Mouse (Mus musculus) limb, embryonic 11.5 days (tissue): ENCODE results near the gene Cyb5b. TPM values are rescaled to one million over a fixed set of nuclear protein-coding genes. Genes with fewer than 3 reads are reported as not detected.
A peak's percentile ranks its signal among the peaks of the same experiment; 100 is the strongest.

Experiments used
- ATAC-seq: fragments of 200-750 bp; cut with Nextera tagmentation; 2 replicates; pipeline ENCODE4 v1.8.0; 2017; ENCODE audit warnings: low read depth; ENCODE audit not compliant: insufficient number of reproducible peaks, low FRiP score, low TSS enrichment
- DNase-seq: peaks from one replicate; pipeline ENCODE4 v3.0.0-alpha.2; 2015; ENCODE audit warnings: low spot score
- H3K27ac ChIP-seq: fragments of 300-500 bp; sonication (generic); replicated peaks from 2 replicates; pipeline ENCODE4 v1.5.1; 2014; ENCODE audit warnings: low read depth, mild to moderate bottlenecking, low read length
- H3K27me3 ChIP-seq: fragments of 300-500 bp; sonication (generic); 2 replicates; pipeline ENCODE4 v1.6.1; 2014; ENCODE audit warnings: mild to moderate bottlenecking, low read length, mixed read lengths; ENCODE audit not compliant: control insufficient read depth, insufficient read depth
- H3K36me3 ChIP-seq: fragments of 300-500 bp; sonication (generic); 2 replicates; pipeline ENCODE4 v1.6.1; 2014; ENCODE audit warnings: mild to moderate bottlenecking, low read length, moderate library complexity, mixed read lengths; ENCODE audit not compliant: control insufficient read depth, insufficient read depth
- H3K4me1 ChIP-seq: fragments of 300-500 bp; sonication (generic); 2 replicates; pipeline ENCODE4 v1.6.1; 2014; ENCODE audit warnings: low read length, mixed read lengths; ENCODE audit not compliant: control insufficient read depth, insufficient read depth
- H3K4me2 ChIP-seq: fragments of 300-500 bp; sonication (generic); 2 replicates; pipeline ENCODE4 v1.6.1; 2014; ENCODE audit warnings: low read depth, mild to moderate bottlenecking, moderate library complexity; ENCODE audit not compliant: severe bottlenecking
- H3K4me3 ChIP-seq: fragments of 300-500 bp; sonication (generic); 2 replicates; pipeline ENCODE4 v1.5.1; 2014; ENCODE audit warnings: low read depth, low read length
- H3K9ac ChIP-seq: fragments of 300-500 bp; sonication (generic); 2 replicates; pipeline ENCODE4 v1.6.1; 2014; ENCODE audit warnings: mild to moderate bottlenecking, low read length
- H3K9me3 ChIP-seq: fragments of 300-500 bp; sonication (generic); 2 replicates; pipeline ENCODE4 v1.6.1; 2016; ENCODE audit warnings: low read length; ENCODE audit not compliant: control insufficient read depth
- WGBS: fragments of 180-500 bp; shearing (Covaris S2); extraction: QIAGEN DNeasy Blood & Tissue Kit; methylation state at CpG from one replicate; pipeline ENCODE4 v1.1.7; 2014; 5-methylcytosine and 5-hydroxymethylcytosine counted together
- polyA plus RNA-seq: library from polyadenylated mRNA; unstranded; fragments of >200 nt; fragmentation: Nextera tagmentation; extraction: Ambion mirVana; gene quantifications from 2 replicates; pipeline ENCODE4 v1.2.1, GENCODE M21; 2014

The Cyb5b gene
- polyA plus RNA-seq, 1 experiment from 2014 or later, result 116 TPM

DNA sequence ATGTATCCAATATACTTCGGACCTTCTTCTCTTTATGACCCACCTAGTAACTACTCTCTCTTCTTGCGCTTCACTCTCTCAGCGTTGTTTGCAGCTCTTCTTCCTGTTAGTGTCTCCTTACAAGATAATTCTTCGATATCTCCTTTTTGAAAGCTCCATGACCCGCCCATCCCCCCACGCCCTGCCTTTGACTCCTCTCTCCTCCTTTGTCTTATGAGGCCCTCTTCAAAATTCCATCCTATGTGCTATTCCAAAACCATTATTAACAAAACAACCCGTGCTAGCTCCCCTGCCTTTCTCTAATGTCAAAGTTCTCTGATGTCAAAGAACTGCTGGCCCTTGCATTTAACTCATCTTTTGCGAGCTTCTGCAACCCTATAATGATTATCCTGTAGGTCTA, 67.7 kb downstream of the Cyb5b start:
- no peak for DNase-seq
- no peaks in the 10 kb centered on the region for H3K36me3 ChIP-seq
- H3K4me1 ChIP-seq, result peaks cover 6% of the 10 kb centered on the region; the same call in 1 of the 2 replicates
- no peak overlapping the region for H3K4me3 ChIP-seq
- H3K27me3 ChIP-seq, result no peaks in the 10 kb centered on the region
- no peak overlapping the region for H3K4me2 ChIP-seq
- ATAC-seq, result no peak
- H3K9me3 ChIP-seq, result no peaks in the 10 kb centered on the region
- 87% methylated on average over 8 of the region's 8 CpGs for WGBS
- no peak overlapping the region for H3K27ac ChIP-seq
- H3K9ac ChIP-seq, result no peak overlapping the region

DNA sequence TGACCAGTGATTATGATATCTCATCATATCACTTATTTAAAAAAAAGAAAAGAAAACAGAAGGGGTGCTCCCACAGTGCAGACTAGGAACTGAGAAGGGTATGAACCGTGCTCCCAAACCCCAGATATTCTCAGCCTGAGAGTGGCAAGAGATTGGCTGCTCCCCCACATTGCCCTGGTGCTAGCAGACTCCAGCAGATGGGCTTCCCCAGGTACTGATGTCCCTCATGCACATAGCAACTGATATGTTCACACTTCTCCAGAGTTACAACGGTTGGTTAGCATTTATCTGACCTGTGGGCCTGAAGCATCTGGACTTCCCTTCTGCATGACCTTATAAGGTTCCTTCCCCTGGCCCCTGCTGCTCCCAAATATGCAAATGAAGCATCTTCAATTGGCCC, 68.6 kb downstream of the Cyb5b start:
- 75% methylated on average over 2 of the region's 2 CpGs for WGBS
- no peaks in the 10 kb centered on the region for H3K36me3 ChIP-seq
- no peak overlapping the region for H3K9ac ChIP-seq
- H3K27me3 ChIP-seq, result no peaks in the 10 kb centered on the region
- peaks cover 6% of the 10 kb centered on the region; the same call in 1 of the 2 replicates for H3K4me1 ChIP-seq
- DNase-seq, result no peak
- H3K9me3 ChIP-seq, result no peaks in the 10 kb centered on the region
- ATAC-seq, result no peak
- no peak overlapping the region for H3K4me2 ChIP-seq
- H3K27ac ChIP-seq, result no peak overlapping the region
- no peak overlapping the region for H3K4me3 ChIP-seq

DNA sequence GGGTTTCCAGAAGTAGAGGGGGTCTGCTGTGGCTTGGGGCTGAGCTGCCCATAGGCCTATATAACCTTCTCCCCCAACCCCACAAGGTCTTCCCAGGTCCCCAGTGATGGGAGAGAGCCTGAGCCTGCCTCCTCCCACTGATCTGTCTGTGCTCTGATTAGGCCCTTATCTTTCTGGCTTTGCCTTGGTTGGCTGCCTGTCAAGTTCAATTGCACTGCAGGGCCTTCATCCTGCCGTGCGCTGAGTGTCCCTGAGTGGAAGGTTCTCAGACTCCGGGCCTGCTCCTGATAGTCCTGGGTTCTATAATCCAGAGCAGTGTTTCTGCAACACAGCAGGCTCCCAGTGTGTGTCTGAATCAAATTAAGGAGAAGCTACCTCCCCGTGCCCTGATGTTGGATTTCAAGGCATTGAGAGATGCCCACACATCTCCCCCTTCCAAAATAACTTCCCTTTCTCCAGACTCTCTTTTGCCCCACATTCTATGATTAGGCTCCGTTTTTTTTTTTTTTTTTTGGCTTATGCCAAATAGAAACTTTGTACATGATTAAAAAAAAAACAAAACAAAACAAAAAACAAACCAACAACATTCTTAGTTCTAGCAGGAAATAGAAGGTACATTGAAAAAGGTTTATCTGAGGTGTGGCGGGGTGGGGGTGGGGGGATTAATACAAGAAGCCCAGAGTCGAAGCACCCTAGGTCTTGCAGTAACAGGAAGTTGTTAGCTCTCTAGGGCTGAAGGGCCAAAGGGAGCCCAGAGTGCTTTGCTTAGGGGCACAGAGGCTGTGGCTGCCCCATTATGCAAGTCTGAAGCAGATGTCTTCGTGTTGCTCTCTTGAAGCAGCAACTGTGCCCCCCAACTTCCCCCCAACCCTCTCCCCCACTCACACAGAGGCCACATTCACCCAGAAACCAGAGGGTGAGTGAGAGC, 71.7 kb downstream of the Cyb5b start:
- no peaks in the 10 kb centered on the region for H3K36me3 ChIP-seq
- H3K4me1 ChIP-seq, result peaks cover 6% of the 10 kb centered on the region; the same call in 1 of the 2 replicates
- DNase-seq (peak; percentile 24), ATAC-seq (no peak)
- H3K4me2 ChIP-seq, result no peak overlapping the region
- WGBS, result 38% methylated on average over 8 of the region's 8 CpGs
- H3K9ac ChIP-seq, result no peak overlapping the region
- no peaks in the 10 kb centered on the region; the same call in 1 of the 2 replicates for H3K9me3 ChIP-seq
- no peaks in the 10 kb centered on the region for H3K27me3 ChIP-seq
- H3K27ac ChIP-seq, result no peak overlapping the region
- H3K4me3 ChIP-seq, result no peak overlapping the region

DNA sequence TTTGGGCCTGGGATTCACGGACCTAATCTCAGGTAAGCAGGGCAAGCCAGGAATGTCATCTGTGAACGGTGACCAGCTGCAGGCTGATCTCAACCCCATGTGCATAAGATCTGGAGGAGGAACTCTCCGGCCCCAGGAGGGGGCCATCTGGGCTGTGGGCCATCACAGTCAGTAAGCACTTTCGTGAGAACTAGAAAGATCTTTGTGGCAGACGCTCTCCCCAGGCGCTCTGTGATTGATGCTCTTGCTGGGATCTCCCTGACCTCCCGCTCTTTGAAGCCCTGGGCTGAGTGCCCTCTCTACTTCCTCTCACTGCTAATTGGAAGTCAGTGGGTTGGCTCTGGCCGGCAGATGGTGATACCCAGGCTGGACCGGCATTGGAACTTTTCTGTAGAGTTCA, 75.7 kb downstream of the Cyb5b start:
- H3K4me2 ChIP-seq, result no peak overlapping the region
- H3K9ac ChIP-seq, result no peak overlapping the region
- ATAC-seq, result no peak
- no peaks in the 10 kb centered on the region for H3K36me3 ChIP-seq
- H3K4me1 ChIP-seq, result peaks cover 6% of the 10 kb centered on the region; the same call in 1 of the 2 replicates
- H3K27ac ChIP-seq, result no peak overlapping the region
- WGBS, result 8% methylated on average over 9 of the region's 9 CpGs
- no peak overlapping the region for H3K4me3 ChIP-seq
- DNase-seq, result peak; percentile 58
- H3K9me3 ChIP-seq, result no peaks in the 10 kb centered on the region; the same call in 1 of the 2 replicates
- no peaks in the 10 kb centered on the region for H3K27me3 ChIP-seq

DNA sequence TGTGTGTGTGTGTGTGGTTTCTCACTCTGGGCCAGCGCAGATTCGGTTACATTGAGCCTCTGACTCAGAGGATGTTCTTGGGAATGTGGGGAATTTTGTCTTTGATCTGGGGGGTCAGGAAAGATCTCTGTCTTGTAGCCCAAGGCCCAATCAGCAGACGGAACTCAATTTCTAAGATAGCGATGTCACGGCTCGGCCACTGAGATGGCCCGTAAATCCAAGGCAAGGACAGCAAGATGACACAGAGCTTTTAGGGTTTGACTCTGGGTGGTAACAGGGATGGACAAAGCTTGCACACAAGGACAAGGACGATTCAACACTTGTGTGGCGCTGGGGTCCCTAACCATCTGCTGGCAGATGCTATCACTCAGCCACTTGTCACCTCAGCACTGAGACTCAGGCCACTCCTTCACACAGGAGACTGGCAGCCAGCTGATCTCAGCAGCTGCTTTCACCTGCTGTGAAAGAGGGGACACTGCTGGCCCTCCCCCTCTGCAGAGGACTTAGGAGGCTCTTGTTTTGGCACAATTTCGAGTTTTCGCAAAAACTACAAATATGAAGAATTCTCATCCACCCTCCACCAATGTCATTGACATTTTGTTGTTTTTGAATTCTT, 76.7 kb downstream of the Cyb5b start:
- DNase-seq, result no peak
- no peak overlapping the region for H3K27ac ChIP-seq
- no peaks in the 10 kb centered on the region; the same call in 1 of the 2 replicates for H3K9me3 ChIP-seq
- H3K4me3 ChIP-seq, result no peak overlapping the region
- ATAC-seq, result no peak
- no peak overlapping the region for H3K9ac ChIP-seq
- H3K27me3 ChIP-seq, result no peaks in the 10 kb centered on the region
- peaks cover 4% of the 10 kb centered on the region; the same call in 1 of the 2 replicates for H3K4me1 ChIP-seq
- H3K36me3 ChIP-seq, result no peaks in the 10 kb centered on the region
- H3K4me2 ChIP-seq, result no peak overlapping the region
- WGBS, result 23% methylated on average over 11 of the region's 11 CpGs

DNA sequence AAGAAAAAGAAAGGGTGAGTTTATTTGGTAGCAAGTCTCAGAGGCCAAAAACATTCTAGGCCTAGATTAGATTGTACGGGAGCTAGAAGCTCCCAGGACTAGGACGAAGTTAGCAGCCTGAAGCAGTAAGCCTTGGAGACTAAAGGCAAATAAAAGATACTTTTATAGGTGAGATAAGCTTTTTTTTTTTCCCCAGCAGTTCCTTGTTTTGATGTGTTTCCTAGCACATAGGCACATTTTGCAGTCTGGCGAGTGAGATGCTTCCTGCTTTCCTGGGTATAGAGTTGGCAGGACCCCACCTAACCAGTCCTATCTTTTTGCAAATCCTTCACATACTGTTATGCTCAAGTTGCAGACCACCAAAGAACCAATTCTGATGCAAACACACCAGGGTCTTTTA, 82.8 kb downstream of the Cyb5b start:
- DNase-seq (no peak), ATAC-seq (no peak)
- Histone ChIP-seq H3K4me2 (no peak overlapping the region), H3K27ac (no peak overlapping the region), H3K9me3 (no peaks in the 10 kb centered on the region), H3K9ac (no peak overlapping the region), H3K4me3 (no peak overlapping the region), H3K36me3 (no peaks in the 10 kb centered on the region), H3K27me3 (no peaks in the 10 kb centered on the region), H3K4me1 (no peaks in the 10 kb centered on the region)
- WGBS, result 90% methylated on average over 3 of the region's 3 CpGs

DNA sequence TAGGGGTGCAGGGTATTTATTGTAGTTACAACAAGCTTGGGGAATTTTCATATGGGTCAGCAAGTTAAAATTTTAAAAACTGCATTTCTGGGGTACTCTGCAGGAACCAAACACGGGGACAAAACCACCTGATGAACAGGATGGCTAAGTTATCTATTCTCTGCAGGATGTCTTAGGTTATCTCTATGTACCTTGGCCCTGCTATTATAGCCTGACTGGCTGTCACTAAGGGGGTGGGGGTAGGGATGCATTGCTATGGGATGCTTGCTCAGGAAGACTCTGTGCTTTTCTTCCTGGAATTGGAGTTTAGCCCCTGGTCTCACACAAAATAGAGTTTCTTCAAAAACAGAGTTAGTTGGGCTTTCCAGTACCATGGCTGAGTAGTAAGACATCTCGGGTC, 83.3 kb downstream of the Cyb5b start:
- Histone ChIP-seq H3K9me3 (no peaks in the 10 kb centered on the region), H3K36me3 (no peaks in the 10 kb centered on the region), H3K27ac (no peak overlapping the region), H3K4me3 (no peak overlapping the region), H3K4me1 (no peaks in the 10 kb centered on the region), H3K9ac (no peak overlapping the region), H3K27me3 (no peaks in the 10 kb centered on the region), H3K4me2 (no peak overlapping the region)
- no peak for DNase-seq
- 75% methylated on average over 2 of the region's 2 CpGs for WGBS
- ATAC-seq, result no peak
